Mouse (Mus musculus): ENCODE data around the gene Ptn. TPM values are rescaled to one million over a fixed set of nuclear protein-coding genes. Genes with fewer than 3 reads are reported as not detected.

Ptn gene
- polyA plus RNA-seq, 1 experiment from 2014 or later, result 622 TPM

GRCm38 (mm10) chr6:36835351-36835750 is 25.3 kb upstream of the Ptn start:
- no peak overlapping the region for H3K4me2 ChIP-seq
- 81% methylated on average over 3 of the region's 3 CpGs for WGBS
- ATAC-seq (ENCODE audit: low read depth), result no peak
- no peak overlapping the region for H3K4me3 ChIP-seq
- 0 out of 2 replicates have a peak, but pooled peaks cover 3% of the 10 kb centered on the region for H3K4me1 ChIP-seq (replicated peaks)
- no peaks in the 10 kb centered on the region for H3K27me3 ChIP-seq
- H3K9ac ChIP-seq, result no peak overlapping the region
- H3K9me3 ChIP-seq, result no peaks in the 10 kb centered on the region
- no peak overlapping the region for H3K27ac ChIP-seq (replicated peaks)
- no peaks in the 10 kb centered on the region for H3K36me3 ChIP-seq

- H3K4me1 ChIP-seq (replicated peaks), result 0 out of 2 replicates have a peak, but pooled peaks cover 3% of the 10 kb centered on the region
- H3K36me3 ChIP-seq, result no peaks in the 10 kb centered on the region
- no peak overlapping the region for H3K9ac ChIP-seq
- H3K27ac ChIP-seq (replicated peaks), result no peak overlapping the region
- no peak overlapping the region for H3K4me2 ChIP-seq
- ATAC-seq (ENCODE audit: low read depth), result no peak
- no peaks in the 10 kb centered on the region for H3K27me3 ChIP-seq
- WGBS, result 68% methylated on average over 4 of the region's 4 CpGs
- no peak overlapping the region for H3K4me3 ChIP-seq
- H3K9me3 ChIP-seq, result no peaks in the 10 kb centered on the region
These were observed 24.8 kb upstream of the Ptn start for GRCm38 (mm10) chr6:36834695-36835265.

- H3K36me3 ChIP-seq, result no peaks in the 10 kb centered on the region
- no peak overlapping the region for H3K4me2 ChIP-seq
- ATAC-seq (ENCODE audit: low read depth), result no peak
- no peak overlapping the region for H3K9ac ChIP-seq
- H3K4me3 ChIP-seq, result no peak overlapping the region
- 76% methylated on average over 4 of the region's 4 CpGs for WGBS
- 0 out of 2 replicates have a peak, but pooled peaks cover 3% of the 10 kb centered on the region for H3K4me1 ChIP-seq (replicated peaks)
- H3K9me3 ChIP-seq, result no peaks in the 10 kb centered on the region
- no peak overlapping the region for H3K27ac ChIP-seq (replicated peaks)
- no peaks in the 10 kb centered on the region for H3K27me3 ChIP-seq
These were observed 22.7 kb upstream of the Ptn start for GRCm38 (mm10) chr6:36832681-36833080.

- H3K9me3 ChIP-seq, result no peaks in the 10 kb centered on the region
- H3K4me2 ChIP-seq, result no peak overlapping the region
- no peak for ATAC-seq (ENCODE audit: low read depth)
- no peak overlapping the region for H3K27ac ChIP-seq (replicated peaks)
- H3K4me1 ChIP-seq (replicated peaks), result 0 out of 2 replicates have a peak, but pooled peaks cover 3% of the 10 kb centered on the region
- H3K4me3 ChIP-seq, result no peak overlapping the region
- no peak overlapping the region for H3K9ac ChIP-seq
- H3K27me3 ChIP-seq, result no peaks in the 10 kb centered on the region
- 83% methylated on average over 2 of the region's 2 CpGs for WGBS
- H3K36me3 ChIP-seq, result no peaks in the 10 kb centered on the region
These were observed 22.2 kb upstream of the Ptn start for GRCm38 (mm10) chr6:36832207-36832606.

DNA sequence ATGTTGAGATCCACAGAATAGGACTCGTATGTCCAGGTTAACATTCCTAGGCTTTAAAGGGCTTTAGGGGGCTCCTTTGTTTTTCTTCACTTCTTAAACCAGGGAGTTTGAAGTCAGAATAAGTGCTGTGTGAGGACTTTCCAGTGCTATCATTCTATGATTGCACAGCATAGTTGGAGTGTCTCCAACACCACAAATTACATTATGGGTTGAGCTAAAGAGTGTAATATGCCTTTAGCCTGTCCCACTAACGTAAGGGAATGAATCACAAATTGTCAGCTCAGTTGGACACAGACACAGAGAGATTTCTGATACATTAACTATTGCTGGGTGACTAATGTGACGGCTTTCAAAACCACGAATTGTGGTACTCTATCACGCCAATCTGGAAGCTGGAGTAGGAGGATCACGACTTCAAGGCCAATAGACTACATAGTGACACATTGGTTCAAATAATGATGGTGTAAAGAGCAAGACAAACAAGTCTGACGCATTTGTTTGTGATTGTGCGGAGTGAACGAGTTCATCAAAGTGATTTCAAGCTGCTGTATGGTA is 20.4 kb upstream of the Ptn start:
- 79% methylated on average over 9 of the region's 9 CpGs for WGBS
- H3K27me3 ChIP-seq, result no peaks in the 10 kb centered on the region
- H3K36me3 ChIP-seq, result no peaks in the 10 kb centered on the region
- no peak overlapping the region for H3K9ac ChIP-seq
- no peak overlapping the region for H3K4me2 ChIP-seq
- H3K9me3 ChIP-seq, result no peaks in the 10 kb centered on the region
- no peak overlapping the region for H3K4me3 ChIP-seq
- no peak overlapping the region for H3K27ac ChIP-seq (replicated peaks)
- no peak for ATAC-seq (ENCODE audit: low read depth)
- 0 out of 2 replicates have a peak, but pooled peaks cover 3% of the 10 kb centered on the region for H3K4me1 ChIP-seq (replicated peaks)

DNA sequence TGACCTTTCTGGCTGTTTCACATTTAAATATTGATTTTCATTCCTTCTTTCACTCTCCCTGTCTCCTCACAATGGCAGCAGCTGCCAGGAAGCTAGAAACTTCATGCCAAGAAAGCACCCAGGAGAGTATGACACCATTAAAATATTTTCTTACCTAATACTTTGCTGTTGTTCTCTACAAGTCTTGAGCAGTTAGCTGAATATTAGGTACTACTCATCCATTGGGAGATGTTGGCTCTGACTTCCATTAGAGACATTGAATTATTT is 9.7 kb upstream of the Ptn start:
- H3K36me3 ChIP-seq, result no peaks in the 10 kb centered on the region
- H3K27ac ChIP-seq (replicated peaks), result peak overlapping the region; percentile 78
- 0 out of 2 replicates have a peak, but pooled peaks cover 5% of the 10 kb centered on the region for H3K9me3 ChIP-seq
- peaks cover 32% of the 10 kb centered on the region for H3K4me1 ChIP-seq (replicated peaks)
- H3K27me3 ChIP-seq, result no peaks in the 10 kb centered on the region
- 0 out of 2 replicates have a peak overlapping the region, but pooled peaks have one; percentile 14 for H3K4me2 ChIP-seq
- H3K9ac ChIP-seq, result no peak overlapping the region
- no peak overlapping the region for H3K4me3 ChIP-seq
- no peak for ATAC-seq (ENCODE audit: low read depth)

GRCm38 (mm10) chr6:36819019-36819783 is 9.2 kb upstream of the Ptn start:
- H3K27ac ChIP-seq (replicated peaks), result peak overlapping the region; percentile 78
- peak overlapping the region; percentile 14; the same call in 1 of the 2 replicates for H3K4me2 ChIP-seq
- peak; percentile 99 for ATAC-seq (ENCODE audit: low read depth)
- 0 out of 2 replicates have a peak, but pooled peaks cover under 1% of the 10 kb centered on the region for H3K9me3 ChIP-seq
- WGBS, result 28% methylated on average over 8 of the region's 8 CpGs
- peaks cover 32% of the 10 kb centered on the region for H3K4me1 ChIP-seq (replicated peaks)
- no peak overlapping the region for H3K9ac ChIP-seq
- no peaks in the 10 kb centered on the region for H3K27me3 ChIP-seq
- no peaks in the 10 kb centered on the region for H3K36me3 ChIP-seq
- H3K4me3 ChIP-seq, result no peak overlapping the region

DNA sequence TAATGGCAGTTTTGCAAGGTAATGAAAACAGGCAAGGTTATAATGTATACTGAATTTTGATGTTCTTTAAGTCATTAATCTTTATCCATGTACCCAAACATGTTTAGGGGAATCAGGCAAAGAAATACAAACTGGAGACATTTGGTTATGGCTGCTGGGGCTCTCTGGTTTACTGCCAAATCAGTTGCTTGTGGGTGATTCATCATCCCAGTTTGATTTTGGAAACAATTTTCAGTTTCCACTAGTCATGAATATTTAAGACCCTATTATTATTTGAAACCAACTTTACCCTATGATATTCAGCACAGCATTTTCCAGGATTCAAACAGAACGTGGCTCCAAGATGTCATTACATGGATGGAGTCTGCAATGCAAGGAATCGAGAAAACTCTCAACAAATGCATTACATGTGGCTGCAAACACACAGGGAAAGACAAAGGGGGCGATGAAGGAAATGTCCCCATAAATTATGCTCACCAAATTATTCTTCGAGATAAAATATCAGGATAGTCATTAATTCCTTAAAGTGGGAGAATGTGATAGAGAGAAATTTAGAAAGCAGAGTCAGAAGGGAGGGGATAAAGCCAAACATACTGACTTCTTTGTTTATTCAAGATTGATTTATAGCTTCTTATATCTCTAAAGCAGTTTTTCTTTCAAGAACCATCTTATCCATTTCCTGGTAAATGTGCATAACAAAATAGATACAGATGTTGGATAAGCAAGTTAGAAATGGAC is 8.4 kb upstream of the Ptn start:
- WGBS, result 38% methylated on average over 4 of the region's 4 CpGs
- no peak overlapping the region; the same call in 1 of the 2 replicates for H3K4me2 ChIP-seq
- H3K9ac ChIP-seq, result no peak overlapping the region
- 0 out of 2 replicates have a peak, but pooled peaks have one; percentile 38 for ATAC-seq (ENCODE audit: low read depth)
- H3K27me3 ChIP-seq, result no peaks in the 10 kb centered on the region
- H3K4me1 ChIP-seq (replicated peaks), result peaks cover 32% of the 10 kb centered on the region
- H3K36me3 ChIP-seq, result no peaks in the 10 kb centered on the region
- H3K4me3 ChIP-seq, result no peak overlapping the region
- peak overlapping the region; percentile 78 for H3K27ac ChIP-seq (replicated peaks)
- no peaks in the 10 kb centered on the region for H3K9me3 ChIP-seq

- 95% methylated on average over 3 of the region's 3 CpGs for WGBS
- Histone ChIP-seq H3K4me3 (no peak overlapping the region), H3K4me1 (replicated peaks) (peaks cover 32% of the 10 kb centered on the region), H3K4me2 (no peak overlapping the region), H3K9ac (no peak overlapping the region), H3K27ac (replicated peaks) (no peak overlapping the region), H3K27me3 (no peaks in the 10 kb centered on the region), H3K36me3 (no peaks in the 10 kb centered on the region), H3K9me3 (no peaks in the 10 kb centered on the region)
- ATAC-seq (ENCODE audit: low read depth), result no peak
These were observed 6.6 kb upstream of the Ptn start for GRCm38 (mm10) chr6:36816666-36817065.

DNA sequence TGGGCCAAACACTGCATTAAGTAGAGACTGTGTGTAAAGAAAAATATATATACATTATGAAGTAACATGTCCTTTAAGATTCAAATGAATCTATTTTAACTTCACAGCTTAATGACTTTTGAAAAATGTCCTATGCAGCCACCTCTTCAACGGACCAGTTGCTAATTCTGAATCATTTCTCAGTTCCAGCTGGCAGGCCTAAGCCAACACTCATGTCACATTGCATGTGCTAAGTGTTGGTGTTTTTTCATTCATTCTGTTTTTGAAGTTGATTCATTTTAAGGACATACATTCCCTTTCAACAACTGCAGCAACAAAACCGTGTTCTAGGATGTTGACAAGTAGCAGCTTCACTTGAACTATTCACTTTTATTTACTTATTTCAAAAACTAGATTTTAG is 6.0 kb upstream of the Ptn start:
- Histone ChIP-seq H3K4me2 (no peak overlapping the region), H3K9me3 (no peaks in the 10 kb centered on the region), H3K36me3 (no peaks in the 10 kb centered on the region), H3K27me3 (no peaks in the 10 kb centered on the region), H3K27ac (replicated peaks) (no peak overlapping the region), H3K4me1 (replicated peaks) (peaks cover 36% of the 10 kb centered on the region), H3K9ac (no peak overlapping the region), H3K4me3 (no peak overlapping the region)
- ATAC-seq (ENCODE audit: low read depth), result no peak
- WGBS, result 78% methylated on average over 2 of the region's 2 CpGs

GRCm38 (mm10) chr6:36812666-36813515 is 2.9 kb upstream of the Ptn start:
- H3K4me1 ChIP-seq (replicated peaks), result peaks cover 35% of the 10 kb centered on the region
- no peaks in the 10 kb centered on the region for H3K9me3 ChIP-seq
- no peak overlapping the region for H3K4me2 ChIP-seq
- 79% methylated on average over 7 of the region's 7 CpGs for WGBS
- no peak for ATAC-seq (ENCODE audit: low read depth)
- H3K4me3 ChIP-seq, result no peak overlapping the region
- no peaks in the 10 kb centered on the region for H3K27me3 ChIP-seq
- no peak overlapping the region for H3K27ac ChIP-seq (replicated peaks)
- H3K36me3 ChIP-seq, result no peaks in the 10 kb centered on the region
- H3K9ac ChIP-seq, result no peak overlapping the region

All from neural tube, embryonic 13.5 days (tissue).